Mouse (Mus musculus) small intestine, adult 2 months (tissue): ENCODE results near the gene Ahnak2.

ENCODE experiments used
- CTCF ChIP-seq: fragments of 200-500 bp; IDR thresholded peaks from 2 replicates; pipeline ENCODE4 v1.5.1; 2012; ENCODE audit warnings: low read depth, mild to moderate bottlenecking, control low read depth, inconsistent platforms, low read length, moderate library complexity, mixed read lengths; ENCODE audit not compliant: insufficient replicate concordance, insufficient read length; ENCODE audit errors: extremely low read depth
- POLR2A ChIP-seq: fragments of 200-500 bp; IDR thresholded peaks from 2 replicates; pipeline ENCODE4 v1.6.1; 2012; ENCODE audit warnings: low read depth, mild to moderate bottlenecking, control low read depth, inconsistent platforms, low read length, moderate library complexity

DNA sequence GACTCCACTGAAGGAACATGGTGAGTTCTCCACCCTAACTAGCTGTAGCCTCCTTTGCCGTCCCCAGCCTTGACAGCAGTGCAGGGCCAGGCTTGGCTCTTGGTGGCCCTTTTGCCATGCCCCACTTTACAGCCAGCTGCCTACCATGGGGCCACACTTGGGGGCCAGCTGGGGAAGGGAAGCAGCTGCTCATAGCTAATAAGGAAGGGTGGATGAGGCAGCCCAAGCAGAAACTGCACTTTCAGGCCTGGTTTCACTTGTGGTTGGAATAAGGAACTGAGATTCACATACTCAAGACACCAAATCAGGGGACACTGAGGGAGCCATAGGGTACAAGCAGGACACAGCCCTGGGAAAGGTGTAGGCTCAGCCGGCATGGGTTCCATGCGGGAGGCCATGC lies 40.4 kb downstream of the Ahnak2 start:
- no peak for TF ChIP-seq POLR2A
- no peak for TF ChIP-seq CTCF
